Mouse (Mus musculus) embryonic fibroblast, embryonic 13.5 days (primary cell): ENCODE data around the gene Ficd. TPM values are rescaled to one million over a fixed set of nuclear protein-coding genes. Genes with fewer than 3 reads are reported as not detected.

Experiments used
- H3K27ac ChIP-seq: 2 replicates; pipeline ENCODE4 v1.5.1; 2012; ENCODE audit warnings: low read length, control low read depth, inconsistent platforms; ENCODE audit not compliant: insufficient read depth
- H3K4me1 ChIP-seq: 2 replicates; pipeline ENCODE4 v1.6.1; 2011; ENCODE audit warnings: low read length; ENCODE audit not compliant: control insufficient read depth, insufficient read depth
- H3K4me3 ChIP-seq: 2 replicates; pipeline ENCODE4 v1.5.1; 2011; ENCODE audit warnings: mild to moderate bottlenecking, control low read depth, low read length; ENCODE audit not compliant: insufficient read depth
- CTCF ChIP-seq: IDR thresholded peaks from 2 replicates; pipeline ENCODE4 v1.5.1; 2011; ENCODE audit warnings: mild to moderate bottlenecking, control low read depth, low read length, moderate library complexity, borderline replicate concordance; ENCODE audit not compliant: insufficient read depth
- POLR2A ChIP-seq: IDR thresholded peaks from 2 replicates; pipeline ENCODE4 v1.6.1; 2011; ENCODE audit warnings: low read depth, mild to moderate bottlenecking, control low read depth, low read length, moderate library complexity
- polyA plus RNA-seq: library from polyadenylated mRNA; stranded (reverse); fragments of >200 nt; gene quantifications from 2 replicates; pipeline ENCODE4 v1.2.4, GENCODE M21; 2011; ENCODE audit warnings: low read depth; ENCODE audit not compliant: missing spikeins, insufficient read length

Gene Ficd
- polyA plus RNA-seq, 1 experiment, result 6.0 TPM

DNA sequence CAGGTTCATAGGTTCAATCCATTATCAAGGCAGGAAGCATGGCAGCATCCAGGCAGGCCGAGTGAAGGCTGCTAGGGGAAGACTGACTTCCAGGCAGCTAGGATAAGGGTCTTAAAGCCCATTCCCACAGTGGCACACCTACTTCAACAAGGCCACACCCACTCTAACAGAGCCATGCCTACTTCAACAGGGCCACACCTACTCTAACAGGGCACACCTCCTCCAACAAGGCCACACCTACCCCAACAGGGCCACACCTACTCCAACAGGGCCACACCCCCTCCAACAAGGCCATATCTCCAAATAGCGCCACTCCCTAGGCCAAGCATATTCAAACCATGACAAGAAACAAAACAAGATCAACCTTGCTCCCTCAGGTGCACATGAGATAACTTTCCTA lies 22.7 kb upstream of the Ficd start:
- H3K4me1 ChIP-seq, result peaks cover 4% of the 10 kb centered on the region; the same call in 1 of the 2 replicates
- TF ChIP-seq CTCF (no peak), POLR2A (no peak)
- H3K27ac ChIP-seq, result no peak overlapping the region
- no peak overlapping the region for H3K4me3 ChIP-seq

GRCm38 (mm10) chr5:113716581-113717388 lies 18.8 kb upstream of the Ficd start:
- Histone ChIP-seq H3K4me3 (no peak overlapping the region), H3K4me1 (peaks cover 4% of the 10 kb centered on the region; the same call in 1 of the 2 replicates), H3K27ac (no peak overlapping the region)
- no peak for TF ChIP-seq POLR2A
- no peak for TF ChIP-seq CTCF

DNA sequence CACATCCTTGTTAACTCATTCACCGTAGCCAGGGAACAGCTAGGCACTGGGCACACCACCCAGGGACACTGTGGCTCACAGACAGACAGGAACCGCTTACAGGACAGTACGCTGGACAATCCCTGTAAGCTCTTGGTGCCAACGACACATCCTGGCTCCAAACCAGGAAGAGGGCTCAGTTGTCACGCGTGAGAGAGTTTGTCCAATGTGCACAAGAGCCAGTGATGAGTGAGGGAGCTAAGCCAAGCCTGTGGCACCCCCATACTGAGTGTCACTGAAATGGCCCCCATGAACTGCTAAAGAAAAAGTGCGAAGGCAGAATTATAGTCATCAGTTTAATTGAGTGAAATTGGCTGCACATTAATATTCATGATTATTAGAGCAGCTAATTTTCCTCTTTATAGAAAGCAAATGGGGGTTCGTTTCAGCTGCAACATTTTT lies 16.4 kb upstream of the Ficd start:
- no peak for TF ChIP-seq CTCF
- no peak for TF ChIP-seq POLR2A
- Histone ChIP-seq H3K4me1 (peaks cover 4% of the 10 kb centered on the region; the same call in 1 of the 2 replicates), H3K4me3 (no peak overlapping the region), H3K27ac (no peak overlapping the region)

DNA sequence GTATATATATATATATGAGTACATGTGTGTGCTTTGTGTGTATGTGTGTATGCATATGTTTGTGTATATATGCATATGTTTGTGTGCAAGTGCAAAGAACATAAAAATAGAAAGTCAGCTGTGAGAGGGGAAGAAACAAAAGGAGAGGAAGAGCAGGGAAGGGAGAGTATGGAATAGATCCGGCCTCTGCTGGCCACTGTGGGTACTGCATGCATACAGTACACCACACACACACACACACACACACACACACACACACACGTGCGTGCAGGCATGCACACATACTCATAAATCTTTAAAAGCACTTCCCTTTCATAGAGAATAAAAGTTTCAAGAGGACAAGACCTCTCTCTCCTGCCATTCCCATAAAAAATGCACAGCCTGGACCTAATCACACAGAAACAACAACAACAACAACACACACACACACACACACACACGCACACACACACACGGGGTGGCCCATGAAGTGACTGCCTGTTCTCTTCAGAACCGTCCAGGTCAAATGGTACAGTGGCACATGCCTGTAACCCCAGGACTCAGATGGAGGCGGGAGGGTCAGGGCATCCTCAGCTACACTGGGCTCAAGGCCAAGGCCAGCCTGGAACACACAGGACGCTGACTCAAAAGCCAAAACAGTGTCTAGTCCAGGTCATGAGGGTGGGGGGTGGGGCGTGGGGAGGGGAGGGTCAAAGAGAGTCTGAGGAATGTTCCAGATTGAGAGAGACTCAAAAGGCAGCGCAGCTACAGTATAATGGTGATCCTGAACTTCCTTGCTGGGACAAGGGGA lies 13.2 kb upstream of the Ficd start:
- TF ChIP-seq POLR2A (no peak), CTCF (0 out of 2 replicates have a peak, but pooled peaks have one; percentile 14)
- Histone ChIP-seq H3K27ac (no peak overlapping the region), H3K4me3 (no peak overlapping the region), H3K4me1 (no peaks in the 10 kb centered on the region)

DNA sequence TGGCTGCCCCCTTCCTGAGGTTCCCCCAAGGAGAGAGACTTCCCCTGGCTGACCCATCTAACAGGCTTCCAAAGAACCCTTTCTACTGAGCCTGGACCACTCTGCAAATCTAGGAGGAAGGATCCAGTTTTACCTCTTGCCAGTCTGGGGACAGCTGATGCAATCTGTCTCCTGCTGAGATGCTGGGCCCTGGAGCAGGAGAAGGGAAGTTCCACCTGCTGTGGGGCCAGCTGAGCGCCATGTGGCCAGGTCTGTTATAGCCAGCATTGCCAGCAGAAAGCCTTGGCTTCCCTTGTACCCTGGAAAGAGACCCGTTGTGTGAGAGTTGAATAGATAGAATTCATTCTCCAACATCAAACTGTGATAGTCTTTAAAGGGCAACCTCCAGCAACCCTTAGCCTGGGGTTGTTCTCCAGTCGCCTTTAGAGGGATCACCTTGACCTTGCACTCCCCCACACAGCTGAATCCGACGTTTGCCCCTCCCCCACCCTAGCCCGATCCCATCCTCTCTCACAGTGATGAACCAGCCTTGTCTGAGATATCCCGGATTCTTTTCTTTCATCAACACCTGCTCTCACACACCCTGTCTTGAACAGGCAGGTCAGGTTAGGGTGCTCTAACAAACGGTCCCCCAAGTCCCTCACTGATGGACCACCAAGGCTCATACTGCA lies 11.9 kb upstream of the Ficd start:
- Histone ChIP-seq H3K4me1 (no peaks in the 10 kb centered on the region), H3K4me3 (no peak overlapping the region), H3K27ac (no peak overlapping the region)
- TF ChIP-seq POLR2A (no peak), CTCF (no peak)

- H3K4me3 ChIP-seq, result no peak within 1 kb of the TSS
- TF ChIP-seq CTCF, result peak; percentile 76
- no peak for TF ChIP-seq POLR2A
- H3K27ac ChIP-seq, result no peak within 1 kb of the TSS
- no peaks in the 10 kb centered on the region for H3K4me1 ChIP-seq
Observed at GRCm38 (mm10) chr5:113724446-113724845, 11.2 kb upstream of the Ficd start, which contains the start of gene 1700069L16Rik. 1700069L16Rik (minus strand) TSS chr5:113724772.

DNA sequence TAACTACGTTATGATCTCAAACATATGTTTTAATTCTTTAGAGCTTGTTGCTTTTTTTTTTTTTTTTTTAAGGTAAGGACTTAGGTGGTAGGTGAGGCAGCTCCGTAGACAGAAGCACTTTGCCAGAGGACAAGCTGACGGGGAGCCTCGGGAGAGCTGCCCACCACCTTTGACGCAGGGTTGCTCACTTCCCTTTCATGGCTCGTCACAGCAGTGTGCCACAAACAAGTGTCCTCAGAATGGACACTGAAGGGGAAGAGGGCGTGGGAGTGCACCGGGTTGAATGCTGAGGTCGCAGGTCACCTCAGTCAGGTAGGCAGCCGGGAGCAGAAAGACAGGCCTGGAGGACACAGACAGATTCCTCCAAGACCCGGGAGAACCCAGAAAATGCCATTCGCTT lies 10.2 kb upstream of the Ficd start:
- Histone ChIP-seq H3K4me1 (no peaks in the 10 kb centered on the region), H3K4me3 (no peak overlapping the region), H3K27ac (no peak overlapping the region)
- no peak for TF ChIP-seq POLR2A
- no peak for TF ChIP-seq CTCF

GRCm38 (mm10) chr5:113726618-113727017 lies 9.0 kb upstream of the Ficd start:
- Histone ChIP-seq H3K4me3 (no peak overlapping the region), H3K4me1 (no peaks in the 10 kb centered on the region), H3K27ac (no peak overlapping the region)
- no peak for TF ChIP-seq CTCF
- no peak for TF ChIP-seq POLR2A

DNA sequence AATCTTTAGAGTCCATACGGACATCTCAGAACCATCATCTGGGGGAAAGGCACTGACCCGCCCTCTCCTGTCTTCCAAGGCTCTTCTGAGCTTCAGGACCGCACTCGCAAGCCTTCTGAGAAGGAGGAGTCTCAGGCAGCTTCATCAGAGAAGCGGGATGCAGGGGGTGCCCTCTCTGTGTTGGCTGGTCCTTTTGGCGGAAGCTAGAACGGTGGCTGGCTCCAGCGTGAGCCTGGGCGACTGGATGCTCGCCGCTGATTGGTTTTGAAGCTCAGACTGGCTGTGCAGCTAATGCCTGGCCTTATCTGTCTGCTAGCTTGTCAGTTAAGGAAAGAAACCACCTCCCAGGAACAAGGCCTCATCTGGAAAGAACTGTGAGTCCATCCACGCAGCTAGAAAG lies 8.4 kb upstream of the Ficd start:
- Histone ChIP-seq H3K4me1 (no peaks in the 10 kb centered on the region), H3K27ac (no peak overlapping the region), H3K4me3 (no peak overlapping the region)
- TF ChIP-seq POLR2A (no peak), CTCF (no peak)
